Mouse (Mus musculus) spleen, postnatal 10 days (tissue): ENCODE measurements around the gene Mmel1.

Experiments used
- DNase-seq, 2 experiments: peaks; one replicate each; pipeline ENCODE4 v3.0.0; 2021 to 2022; ENCODE audit warnings: low spot score in 2 of 2

Gene Mmel1

GRCm38 (mm10) chr4:154904185-154905071 lies 35.0 kb downstream of the Mmel1 start:
- peak; percentile 75 to 89 for DNase-seq

- peak; percentile 66 to 90 for DNase-seq
Observed at GRCm38 (mm10) chr4:154907833-154908232, 38.4 kb downstream of the Mmel1 start.

GRCm38 (mm10) chr4:154908490-154908889 lies 39.1 kb downstream of the Mmel1 start:
- DNase-seq = no peak

GRCm38 (mm10) chr4:154910606-154911522 lies 41.5 kb downstream of the Mmel1 start:
- peak; percentile 61 to 70 for DNase-seq

- DNase-seq = peak; percentile 60 to 66
Observed at GRCm38 (mm10) chr4:154911644-154912043, 42.3 kb downstream of the Mmel1 start.

GRCm38 (mm10) chr4:154913845-154914244 lies 44.5 kb downstream of the Mmel1 start:
- no peak for DNase-seq

- no peak for DNase-seq
Observed at GRCm38 (mm10) chr4:154914252-154914651, 44.9 kb downstream of the Mmel1 start.

- no peak for DNase-seq
Observed at GRCm38 (mm10) chr4:154914707-154915106, 45.3 kb downstream of the Mmel1 start.

GRCm38 (mm10) chr4:154915286-154915685 lies 45.9 kb downstream of the Mmel1 start:
- DNase-seq = no peak

GRCm38 (mm10) chr4:154916662-154917061 lies 47.3 kb downstream of the Mmel1 start:
- DNase-seq = no peak

- DNase-seq = no peak
Observed at GRCm38 (mm10) chr4:154922291-154922690, 52.9 kb downstream of the Mmel1 start.

GRCm38 (mm10) chr4:154922931-154923330 lies 53.5 kb downstream of the Mmel1 start:
- no peak for DNase-seq

- DNase-seq = peak; percentile 76 to 85
Observed at GRCm38 (mm10) chr4:154925413-154925812, 56.0 kb downstream of the Mmel1 start.

- DNase-seq = no peak
Observed at GRCm38 (mm10) chr4:154926969-154927898, 57.8 kb downstream of the Mmel1 start.

GRCm38 (mm10) chr4:154927899-154928337 lies 58.5 kb downstream of the Mmel1 start:
- DNase-seq = peak; percentile 66 to 78

- peak; percentile 62 to 66 for DNase-seq
Observed at GRCm38 (mm10) chr4:154928395-154929087, 59.2 kb downstream of the Mmel1 start, which contains the start of gene Tnfrsf14. TSS of gene Tnfrsf14 (minus strand) at chr4:154928563.

GRCm38 (mm10) chr4:154929088-154929660 lies 59.8 kb downstream of the Mmel1 start:
- peak; percentile 71 to 77 for DNase-seq

GRCm38 (mm10) chr4:154933306-154933907 lies 64.0 kb downstream of the Mmel1 start:
- DNase-seq = no peak

- DNase-seq = no peak
Observed at GRCm38 (mm10) chr4:154934800-154935199, 65.4 kb downstream of the Mmel1 start.

- peak in 1 of 2 experiments; percentile 62 for DNase-seq
Observed at GRCm38 (mm10) chr4:154935788-154936187, 66.4 kb downstream of the Mmel1 start.
